Mouse (Mus musculus) layer of hippocampus, adult 9-10 months (tissue): ENCODE data around the gene Unc13a.

Experiments
- DNase-seq: peaks from one replicate; pipeline ENCODE4 v3.0.0; 2022; ENCODE audit warnings: low spot score

The Unc13a gene

GRCm38 (mm10) chr8:71625088-71625487 is 46.5 kb downstream of the Unc13a start:
- DNase-seq: no peak

GRCm38 (mm10) chr8:71619786-71620185 is 51.8 kb downstream of the Unc13a start:
- no peak for DNase-seq

- no peak for DNase-seq
Measured at GRCm38 (mm10) chr8:71613418-71613817, 58.1 kb downstream of the Unc13a start.

DNA sequence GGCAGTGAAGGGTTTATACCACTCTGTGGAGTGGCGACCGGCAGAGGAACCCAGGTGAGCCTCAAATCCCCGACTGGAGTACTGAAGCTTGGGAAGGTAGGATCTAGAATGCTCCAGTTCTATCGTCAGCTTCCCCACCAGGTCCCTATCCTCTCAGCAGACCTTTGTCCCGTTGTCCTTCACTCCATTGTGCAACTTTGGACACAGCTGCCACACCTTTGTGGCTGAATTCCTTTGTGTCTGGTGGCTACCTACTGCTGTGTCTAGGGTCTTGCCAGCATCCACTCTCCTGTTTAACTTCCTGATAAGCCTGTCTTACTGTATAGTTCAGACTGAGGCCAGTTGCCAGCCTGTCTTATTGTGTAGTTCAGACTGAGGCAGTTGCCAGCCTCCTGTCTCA is 59.4 kb downstream of the Unc13a start:
- DNase-seq: no peak

DNA sequence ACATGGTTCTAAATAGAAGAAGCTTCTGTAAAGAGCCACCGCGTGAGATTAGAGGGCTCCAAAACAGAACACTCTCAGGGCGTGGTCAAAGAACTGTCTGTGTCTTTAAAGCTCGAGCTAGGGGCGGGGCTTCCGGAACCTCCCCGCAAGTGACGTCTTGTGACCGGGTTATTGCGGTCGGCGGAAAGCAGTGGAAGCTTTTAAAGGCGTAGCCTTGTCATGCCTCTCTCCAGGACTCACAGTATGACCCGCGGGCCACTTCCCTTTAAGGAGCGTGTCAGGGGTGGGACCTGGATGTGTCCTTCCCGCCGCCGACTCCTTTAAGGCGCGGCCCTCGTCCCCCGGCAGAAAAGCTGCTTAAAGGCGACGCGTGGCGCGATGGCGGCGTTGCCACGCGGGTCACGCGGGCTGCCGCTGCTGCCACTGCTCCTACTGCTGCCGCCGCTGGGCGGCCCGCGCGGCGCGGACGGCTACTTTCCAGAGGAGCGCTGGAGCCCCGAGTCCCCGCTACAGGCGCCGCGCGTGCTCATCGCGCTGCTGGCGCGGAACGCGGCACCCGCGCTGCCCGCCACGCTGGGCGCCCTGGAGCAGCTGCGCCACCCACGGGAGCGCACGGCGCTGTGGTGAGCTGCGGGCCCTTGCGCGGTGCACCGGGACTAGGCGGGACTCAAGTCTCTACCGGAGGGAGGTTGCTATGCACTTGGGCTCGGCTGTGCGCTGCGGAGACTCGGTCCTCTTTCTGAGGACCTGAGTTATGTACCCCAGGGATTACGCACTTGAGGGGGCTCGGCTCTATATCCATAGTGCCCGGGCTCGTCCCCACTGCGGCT is 60.5 kb downstream of the Unc13a start, which contains the start of gene Colgalt1:
TSS of gene Colgalt1 (plus strand) at position 177 of the 830 bp plus-strand sequence.
- DNase-seq: peak; percentile 95

DNA sequence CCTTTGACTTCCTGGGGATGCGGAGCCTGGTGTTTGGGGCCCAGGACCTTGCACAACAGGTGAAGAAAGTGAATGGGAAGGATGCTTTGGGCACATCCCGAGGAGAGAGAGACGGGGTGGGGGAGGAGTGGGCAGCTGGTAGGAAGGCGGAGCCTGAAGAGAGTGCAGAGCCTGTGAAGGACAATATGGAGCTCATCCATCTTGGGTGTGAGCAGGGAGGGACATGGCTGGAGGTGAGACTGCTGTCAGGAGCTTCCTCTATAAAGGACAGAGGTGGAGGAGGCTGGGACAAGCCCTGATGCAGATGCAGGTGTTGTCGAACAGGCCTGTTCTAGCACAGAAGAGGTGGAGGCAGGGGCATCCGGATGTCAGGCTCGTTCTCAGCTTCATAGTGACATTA is 67.5 kb downstream of the Unc13a start:
- DNase-seq: no peak

DNA sequence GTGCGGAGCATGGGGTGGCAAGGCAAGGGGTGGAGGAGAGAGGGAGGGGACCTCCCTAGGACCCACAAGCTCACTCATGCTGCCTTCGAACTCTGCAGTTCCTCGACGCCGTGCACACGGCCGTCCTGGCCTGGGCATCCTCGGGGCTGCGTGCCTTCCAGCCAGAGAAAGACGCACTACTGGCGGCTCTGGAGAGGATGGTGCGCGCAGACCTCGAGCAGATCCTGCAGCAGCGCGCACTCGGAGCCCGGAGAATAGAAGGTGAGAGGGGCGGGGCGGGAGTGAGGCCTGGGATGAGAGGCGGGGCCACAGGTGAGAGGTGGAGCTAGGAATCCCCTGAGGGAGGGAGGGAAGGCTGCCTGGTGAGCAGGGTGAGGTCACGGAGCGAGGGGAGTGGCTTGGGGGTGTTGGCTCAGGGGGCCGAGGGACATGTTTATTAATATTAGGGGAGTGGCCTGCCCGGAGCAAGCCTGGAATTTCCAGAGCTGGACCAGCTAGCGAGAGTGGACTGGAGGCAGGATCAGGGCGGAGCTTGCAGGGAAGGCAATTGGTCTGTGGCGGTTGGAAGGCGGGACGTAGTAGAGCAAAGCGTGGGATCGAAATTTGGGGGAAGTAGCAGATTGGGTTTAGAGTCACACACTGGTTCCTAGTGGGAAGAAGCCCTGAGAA is 68.8 kb downstream of the Unc13a start:
- DNase-seq: no peak

- DNase-seq: no peak
Measured at GRCm38 (mm10) chr8:71601939-71602665, 69.5 kb downstream of the Unc13a start.

DNA sequence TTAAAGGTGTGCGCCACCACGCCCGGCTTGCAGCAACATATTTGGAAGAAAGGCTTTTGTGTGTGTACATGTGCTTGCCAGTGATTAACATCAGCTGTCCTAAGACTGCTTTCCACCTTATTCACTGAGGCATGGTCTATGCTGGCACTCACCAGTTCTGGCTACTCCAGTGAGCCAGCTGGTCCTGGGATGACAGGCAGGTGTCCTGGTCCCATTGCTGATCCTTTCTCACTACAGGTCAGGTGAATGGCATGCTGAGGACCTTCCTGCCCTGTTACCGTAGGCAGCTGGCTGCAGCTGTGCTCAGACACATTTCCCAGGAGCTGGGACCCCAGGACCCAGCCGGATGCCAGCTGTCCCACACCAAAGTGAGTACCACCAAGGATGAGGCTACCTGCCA is 72.7 kb downstream of the Unc13a start:
- DNase-seq: no peak

- DNase-seq: no peak
Measured at GRCm38 (mm10) chr8:71598375-71598774, 73.2 kb downstream of the Unc13a start.

DNA sequence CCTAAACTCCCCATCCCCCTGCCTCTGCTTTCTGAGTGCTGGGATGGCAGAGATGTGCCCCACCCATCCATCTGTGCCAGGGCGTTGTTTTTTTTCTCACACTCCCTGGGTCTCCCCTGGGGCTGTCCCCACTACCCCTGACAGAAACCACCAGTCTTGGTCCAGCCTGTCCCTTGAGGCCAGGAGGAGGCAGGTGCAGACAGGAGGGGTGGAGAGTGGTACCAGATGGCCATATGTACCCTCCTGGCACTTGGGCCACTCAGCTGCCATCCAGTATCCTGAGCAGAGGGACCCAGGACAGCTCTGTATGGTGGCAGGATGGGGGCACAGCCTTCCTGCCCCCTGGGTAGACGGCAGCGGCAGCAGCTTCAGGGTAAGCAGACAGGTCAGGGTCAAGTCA is 74.1 kb downstream of the Unc13a start, which contains the start of gene Fam129c:
TSS of gene Fam129c (plus strand) at position 198 of the 400 bp plus-strand sequence.
- DNase-seq: no peak

GRCm38 (mm10) chr8:71596798-71597197 is 74.8 kb downstream of the Unc13a start:
- no peak for DNase-seq

DNA sequence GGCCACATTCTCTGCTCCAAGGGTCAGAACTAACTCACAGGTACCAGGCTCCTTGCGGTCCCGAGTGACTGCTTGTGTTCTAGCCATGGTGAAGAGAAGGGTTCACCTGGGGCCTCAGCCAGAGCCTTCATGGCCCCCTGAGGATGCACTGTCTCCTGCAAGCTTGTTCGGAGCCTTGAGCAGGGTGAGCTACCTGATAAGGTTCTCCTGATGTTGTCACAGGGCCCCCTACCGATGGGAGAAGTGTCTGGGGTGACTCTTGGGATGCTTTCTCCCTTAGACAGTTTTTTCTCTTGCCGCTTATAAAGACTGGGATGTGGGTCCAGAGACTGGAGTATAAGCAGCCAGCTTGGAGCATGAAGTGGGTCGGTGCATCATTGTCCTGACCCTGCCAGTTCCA is 75.2 kb downstream of the Unc13a start:
- no peak for DNase-seq

GRCm38 (mm10) chr8:71595862-71596261 is 75.7 kb downstream of the Unc13a start:
- peak; percentile 82 for DNase-seq

DNA sequence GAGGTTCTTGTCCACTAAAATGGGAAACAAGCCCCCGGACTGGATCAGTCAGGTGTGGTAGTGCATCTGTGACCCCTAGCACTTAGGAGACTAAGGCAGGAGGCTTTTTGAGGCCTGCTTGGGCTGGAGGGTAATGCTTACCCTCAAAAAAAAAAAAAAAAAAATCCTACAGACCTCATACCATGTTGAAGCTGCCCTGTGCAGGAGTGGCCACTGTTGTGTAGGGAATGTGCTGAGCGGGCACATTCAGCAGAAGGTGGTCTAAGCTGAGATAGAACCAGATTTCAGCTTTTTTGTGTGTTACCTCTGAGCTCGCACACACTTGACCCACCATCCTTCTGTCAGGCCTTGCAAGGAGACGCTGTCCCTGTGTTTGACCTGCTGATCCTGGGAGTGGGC is 77.2 kb downstream of the Unc13a start:
- no peak for DNase-seq

- DNase-seq: no peak
Measured at GRCm38 (mm10) chr8:71593556-71594323, 77.8 kb downstream of the Unc13a start.

DNA sequence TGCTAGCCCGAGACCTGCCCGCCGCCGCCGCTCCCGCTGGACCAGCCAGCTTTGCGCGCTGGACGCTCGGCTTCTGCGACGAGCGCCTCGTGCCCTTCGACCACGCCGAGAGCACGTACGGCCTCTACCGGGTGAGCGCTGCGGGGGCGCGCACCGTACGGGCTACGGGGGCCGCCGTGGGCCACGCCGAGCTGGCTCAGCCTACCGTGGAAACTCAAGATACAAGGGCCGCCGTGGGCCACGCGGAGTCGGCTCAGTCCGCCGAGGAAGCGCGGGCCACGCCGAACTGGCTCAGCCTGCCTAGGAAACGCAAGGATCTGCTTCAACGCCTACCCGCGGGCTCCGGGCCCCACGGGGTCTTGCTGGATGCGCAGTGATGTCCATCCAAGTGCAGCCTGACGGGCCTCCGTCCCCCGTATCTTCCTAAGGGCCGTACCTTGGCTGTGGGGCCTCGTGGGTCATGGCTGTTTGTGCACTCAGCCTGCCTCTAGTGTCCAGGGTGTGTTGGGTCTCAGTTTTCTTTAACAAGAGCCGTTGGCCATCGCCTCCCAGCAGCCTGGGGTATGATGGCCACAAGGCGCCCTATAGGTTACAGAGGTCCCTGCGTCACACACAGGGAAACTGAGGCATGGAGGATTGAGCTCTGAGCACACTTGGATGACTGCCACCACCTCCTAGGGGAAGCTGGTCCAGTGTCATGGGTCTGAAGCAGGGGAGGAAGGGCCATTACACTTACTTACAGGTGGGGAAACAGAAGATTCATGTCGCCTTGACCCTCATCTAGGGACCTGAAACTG is 79.0 kb downstream of the Unc13a start:
- DNase-seq: peak; percentile 65

GRCm38 (mm10) chr8:71591471-71592373 is 79.8 kb downstream of the Unc13a start, which contains the start of gene Pgls:
Gene Pgls (plus strand): TSS chr8:71592176.
- peak; percentile 91 for DNase-seq

DNA sequence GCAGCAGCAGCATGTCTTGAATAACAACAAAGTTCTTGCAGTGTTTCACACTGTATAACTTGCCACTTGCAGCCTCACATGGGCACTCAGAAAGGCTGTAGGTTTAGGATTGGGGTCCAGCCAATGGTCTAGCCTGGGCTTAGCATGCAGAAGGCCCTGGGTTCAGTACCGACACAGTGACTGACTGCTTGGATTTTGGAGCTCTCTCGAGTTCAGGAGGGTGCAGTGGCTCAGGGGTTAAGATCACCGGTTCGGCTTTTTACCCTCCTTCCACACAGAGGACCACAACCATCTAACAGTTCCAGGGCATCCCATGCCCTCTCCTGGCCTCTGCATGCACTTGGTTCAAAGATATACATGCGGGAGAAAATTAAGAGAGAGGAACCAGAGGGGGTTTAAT is 80.5 kb downstream of the Unc13a start:
- no peak for DNase-seq

DNA sequence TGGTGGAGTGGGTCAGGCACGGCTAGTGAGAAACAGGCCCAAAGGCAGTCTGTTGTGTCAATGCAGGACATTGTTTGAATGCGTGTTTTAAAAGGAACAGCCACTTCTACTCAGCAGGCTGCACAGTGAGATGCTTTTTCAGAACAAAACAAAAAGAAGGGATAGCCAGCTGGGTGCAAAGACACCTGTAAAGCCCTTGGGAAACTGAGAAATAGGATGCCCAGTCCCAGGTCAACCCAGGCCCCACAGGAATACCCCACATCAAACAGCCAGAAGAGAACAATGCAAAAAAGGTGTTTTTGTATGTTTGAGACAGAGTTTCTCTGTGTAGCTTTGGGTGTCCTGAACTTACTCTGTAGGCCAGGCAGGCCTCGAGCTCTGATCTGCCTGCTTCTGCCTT is 82.8 kb downstream of the Unc13a start:
- DNase-seq: no peak
